Mouse (Mus musculus) adrenal gland, adult 2 months (tissue): ENCODE data around the gene Pnpo. TPM values are rescaled to one million over a fixed set of nuclear protein-coding genes. Genes with fewer than 3 reads are reported as not detected.

ENCODE experiments used
- DNase-seq: peaks from one replicate; pipeline ENCODE4 v3.0.0; 2021
- polyA plus RNA-seq: library from polyadenylated mRNA; depleted of rRNA; stranded (reverse); fragments of >200 nt; gene quantifications from 2 replicates; pipeline ENCODE4 v1.2.3, GENCODE M21; 2012
- total RNA-seq, 2 experiments: library from RNA; stranded (reverse); gene quantifications; 2 replicates each; pipeline ENCODE4 v1.2.3; 2021

The Pnpo gene
- total and polyA plus RNA-seq, 3 experiments: 29.3 to 52.9 (median 37.4) TPM

DNA sequence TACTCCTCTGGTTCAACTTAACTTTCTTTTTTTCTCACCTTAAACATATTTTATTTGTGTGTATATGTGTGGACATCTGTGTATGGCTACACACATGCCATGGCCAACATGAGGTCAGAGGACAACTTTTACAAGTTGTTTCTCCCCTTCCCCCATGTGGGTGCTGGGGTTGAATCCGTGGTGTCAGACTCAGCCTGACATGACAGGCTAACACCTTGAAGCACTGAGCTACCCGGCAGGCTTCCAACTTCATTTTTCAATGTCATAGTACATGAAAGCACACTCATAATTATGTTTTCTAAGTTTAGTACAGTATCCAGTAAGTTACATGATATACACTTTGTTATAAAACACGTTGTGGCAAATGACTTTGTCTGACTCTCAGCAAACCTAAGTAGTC is 26.6 kb upstream of the Pnpo start:
- DNase-seq: no peak

DNA sequence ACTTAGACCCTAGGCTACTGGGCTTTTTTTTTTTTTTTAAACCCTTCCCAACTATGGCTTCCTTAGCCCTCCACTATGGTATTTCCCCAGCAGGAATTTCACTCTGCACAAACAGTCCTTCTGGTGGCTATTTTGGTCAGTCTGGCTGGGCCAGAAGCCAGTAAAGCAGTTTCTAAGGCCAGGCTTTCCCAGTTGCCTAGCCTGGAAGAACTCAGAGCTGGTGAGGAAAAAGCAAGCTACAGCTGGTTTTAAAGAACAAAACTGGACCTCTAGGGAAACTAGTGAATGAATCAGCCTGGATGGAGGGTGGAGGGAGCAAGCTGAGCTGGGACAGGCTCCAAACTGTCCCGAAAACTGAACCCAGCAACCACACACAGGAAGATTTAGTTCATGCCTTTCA is 26.0 kb upstream of the Pnpo start:
- peak; percentile 56 for DNase-seq

DNA sequence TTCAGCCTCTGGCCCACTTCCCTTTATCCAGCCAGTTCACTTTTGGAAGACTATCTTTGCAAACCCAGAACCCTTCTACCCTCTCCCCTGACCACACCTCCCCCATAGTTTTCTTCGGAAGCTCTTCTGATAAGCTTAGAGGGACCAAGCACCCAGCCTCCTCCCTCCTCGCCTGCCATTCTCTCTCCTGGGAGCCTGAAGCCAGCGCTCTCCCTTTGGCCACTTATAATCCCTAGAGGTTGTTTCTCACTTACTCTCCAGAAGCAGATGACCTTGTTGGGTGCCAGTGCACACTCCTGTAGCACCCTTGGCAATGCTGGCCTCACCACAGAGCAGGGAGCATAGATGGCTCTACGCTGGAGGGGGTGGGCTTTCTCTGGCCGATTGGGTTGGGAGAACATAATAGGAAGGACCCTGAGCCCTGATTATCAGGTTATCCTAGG is 25.5 kb upstream of the Pnpo start:
- no peak for DNase-seq

DNA sequence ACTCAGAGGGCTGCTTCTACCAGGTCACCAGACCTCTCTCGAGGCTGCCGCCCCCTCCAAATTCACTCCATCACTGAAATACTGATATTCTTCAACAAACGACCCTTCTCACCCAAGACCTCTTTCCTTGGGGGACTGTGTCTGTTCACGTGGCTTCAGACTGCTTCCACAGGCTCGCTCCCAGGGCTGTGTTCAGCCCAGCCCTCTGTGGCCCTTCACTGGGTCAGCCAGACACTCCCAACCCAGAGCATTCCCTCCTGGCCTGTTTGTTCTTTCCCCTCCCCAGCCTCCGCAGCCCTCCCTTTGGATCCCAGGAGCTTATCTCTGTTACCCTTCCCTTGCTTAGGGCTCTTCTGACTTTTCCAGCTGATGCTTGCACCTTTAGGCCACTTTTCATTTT is 24.7 kb upstream of the Pnpo start:
- DNase-seq: no peak

DNA sequence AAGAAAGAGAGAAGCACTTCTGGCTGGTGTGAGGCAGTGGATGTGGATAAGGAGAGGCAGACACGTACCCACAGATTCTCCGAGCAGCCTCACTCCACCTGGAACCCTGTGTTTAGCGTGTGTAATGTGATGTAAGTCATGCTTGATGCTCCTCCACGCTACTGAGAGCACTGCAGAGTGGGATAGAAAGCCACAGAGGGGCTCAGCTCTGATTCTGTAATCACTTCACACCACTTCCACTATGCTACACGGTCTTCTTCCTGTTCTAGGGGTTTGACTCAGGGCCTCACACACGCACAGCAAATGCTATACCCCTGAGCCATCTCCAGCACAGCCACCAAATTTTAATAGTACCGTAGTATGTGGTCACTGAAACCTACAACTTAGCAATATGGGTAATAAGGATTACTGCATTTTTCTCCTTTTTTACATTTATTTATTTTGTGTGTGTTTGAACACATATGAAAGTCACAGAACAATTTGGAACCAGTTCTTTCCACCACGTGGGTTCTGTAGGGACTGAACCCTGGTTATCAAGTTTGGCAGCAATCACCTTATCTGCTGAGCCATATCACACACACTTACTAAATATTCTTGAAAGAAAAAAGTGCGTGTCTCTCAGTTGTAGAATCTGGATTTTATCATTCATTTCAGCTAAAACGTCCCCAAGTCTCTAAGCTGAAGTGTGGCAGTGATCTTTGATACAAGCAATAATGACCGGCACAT is 23.9 kb upstream of the Pnpo start:
- DNase-seq: no peak

DNA sequence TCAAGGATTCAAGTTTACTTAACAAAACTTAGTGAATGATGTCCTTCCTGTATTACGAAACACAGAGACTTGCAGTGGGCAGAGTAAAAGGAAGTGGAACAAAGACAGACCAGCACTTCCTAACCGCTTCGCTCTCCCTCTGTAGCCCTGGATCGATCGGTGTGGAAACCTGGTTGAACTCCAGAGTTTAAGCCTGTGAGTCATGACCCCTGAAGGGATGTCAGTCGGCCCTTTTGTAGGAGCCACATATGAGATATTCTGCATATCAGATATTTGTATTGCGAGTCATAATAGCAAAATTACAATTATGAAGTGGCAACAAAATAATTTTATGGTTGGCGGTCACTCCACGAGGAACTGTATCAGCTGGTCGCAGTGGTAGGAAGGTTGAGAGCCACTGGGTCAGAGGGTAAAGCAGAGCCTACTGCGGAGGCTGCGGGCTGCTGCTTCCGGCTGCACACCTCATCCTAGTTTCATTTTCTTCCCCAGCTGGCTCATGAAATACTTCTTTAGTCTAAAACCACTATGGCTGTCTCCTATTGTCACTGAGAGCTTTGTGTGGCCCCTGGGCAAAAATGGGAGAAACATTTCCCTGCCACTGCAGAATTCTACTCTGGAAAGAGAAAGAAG is 23.2 kb upstream of the Pnpo start:
- DNase-seq: peak; percentile 35

DNA sequence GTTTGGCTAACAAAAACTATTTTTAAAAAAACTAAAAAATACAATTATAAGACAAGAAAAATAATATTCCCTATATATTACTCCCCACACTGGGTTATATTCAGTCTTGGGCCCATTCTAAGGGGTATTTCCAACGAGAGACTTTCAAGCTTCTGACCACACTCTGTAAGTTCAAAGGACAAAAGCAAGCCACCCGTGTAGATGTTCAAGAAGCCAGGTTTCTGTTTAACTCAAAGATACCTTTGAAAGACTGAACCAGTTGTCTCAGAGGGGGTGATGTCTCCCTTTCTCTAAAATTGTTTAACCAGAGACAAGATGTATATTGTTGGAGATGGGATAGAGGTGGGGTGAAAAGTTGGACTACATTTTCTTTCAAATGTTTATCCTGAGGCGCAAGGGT is 22.4 kb upstream of the Pnpo start:
- DNase-seq: no peak

DNA sequence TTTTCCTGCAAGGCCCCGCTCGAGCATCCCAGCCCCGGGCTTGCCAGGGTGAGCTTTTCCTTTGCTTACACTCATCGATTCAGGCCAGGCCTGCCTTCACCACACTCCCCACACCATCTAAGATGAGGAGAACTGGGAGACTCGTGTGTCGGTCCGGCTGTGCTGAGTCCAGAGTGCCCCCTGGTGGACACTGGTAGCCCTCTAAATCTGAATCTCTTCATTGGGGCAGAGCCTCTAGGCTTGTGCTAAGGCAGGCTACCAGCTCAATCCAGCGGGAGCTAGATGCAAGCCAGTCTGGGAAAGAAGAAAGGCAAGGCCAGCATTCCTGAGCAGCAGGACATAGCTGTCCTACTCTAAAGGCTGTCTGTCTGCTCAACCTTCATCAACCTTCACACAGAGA is 19.8 kb upstream of the Pnpo start:
- peak; percentile 90 for DNase-seq

DNA sequence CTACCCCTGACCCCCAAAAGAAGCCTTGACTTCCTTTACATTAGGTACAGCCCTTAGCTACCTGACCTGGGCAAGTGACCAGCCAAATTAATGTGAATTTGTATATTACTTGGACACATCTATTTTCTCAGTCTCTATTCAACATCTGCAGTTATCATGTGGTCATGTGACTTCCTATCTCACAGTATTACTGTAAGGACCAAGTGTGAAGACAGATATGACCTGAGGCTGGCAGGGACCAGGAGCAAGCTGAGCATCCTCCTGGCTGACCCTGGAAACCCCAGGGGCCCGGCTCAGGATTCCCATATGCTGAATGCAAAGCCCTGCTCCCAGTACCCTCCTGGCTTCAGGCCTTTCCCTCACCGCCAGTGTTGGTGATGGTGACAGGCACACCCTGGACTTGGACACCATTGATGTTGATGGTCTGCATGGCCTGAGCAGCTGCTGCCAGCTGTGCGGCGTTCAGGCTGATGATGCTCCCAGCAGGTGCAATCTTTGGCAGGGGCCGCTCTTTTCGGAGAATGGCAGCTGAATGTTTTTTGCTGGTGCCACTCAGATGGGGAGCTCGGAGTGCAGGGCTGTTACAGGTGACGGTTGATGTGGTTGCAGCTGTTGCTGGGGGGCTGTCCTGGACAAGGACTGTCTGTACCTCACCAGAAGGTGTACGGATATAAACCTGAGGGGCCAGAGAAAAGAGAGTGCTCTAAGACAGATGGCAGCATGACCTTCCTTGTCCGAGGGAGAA is 13.4 kb upstream of the Pnpo start:
- no peak for DNase-seq

DNA sequence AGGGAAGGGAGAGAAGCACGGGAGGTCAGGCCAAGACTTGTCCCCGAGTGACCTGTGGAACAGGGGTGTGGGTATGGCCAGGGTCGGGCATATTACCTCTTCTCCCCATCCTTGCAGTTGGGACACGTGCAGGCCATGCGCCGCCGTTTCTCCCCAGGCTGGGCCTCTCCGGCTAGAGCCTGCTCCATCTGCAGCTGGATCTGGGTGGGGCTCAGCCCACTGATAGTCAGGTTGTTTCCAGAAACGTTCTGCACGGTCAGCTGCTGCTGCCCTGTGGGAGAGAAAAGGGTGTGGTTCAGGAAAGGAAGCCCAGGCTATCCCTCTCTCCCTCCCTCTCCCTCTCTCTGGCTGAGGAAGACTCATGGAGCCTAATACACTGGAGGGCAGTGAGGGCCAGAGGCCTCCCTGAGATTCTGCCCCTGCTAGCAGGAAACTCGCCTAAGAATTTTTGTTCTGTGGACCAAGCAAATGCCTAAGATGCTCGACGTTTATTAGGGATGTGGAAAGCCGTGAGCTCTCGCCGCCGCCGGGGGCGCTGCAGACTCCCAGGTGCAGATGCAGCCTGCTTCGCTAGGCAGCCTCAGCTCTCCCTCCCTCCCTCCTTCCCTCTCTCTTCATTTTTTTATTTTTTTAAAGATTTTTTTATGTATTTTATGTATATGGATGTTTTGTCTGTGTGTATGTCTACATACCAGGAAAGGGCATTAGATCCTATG is 12.4 kb upstream of the Pnpo start:
- no peak for DNase-seq

DNA sequence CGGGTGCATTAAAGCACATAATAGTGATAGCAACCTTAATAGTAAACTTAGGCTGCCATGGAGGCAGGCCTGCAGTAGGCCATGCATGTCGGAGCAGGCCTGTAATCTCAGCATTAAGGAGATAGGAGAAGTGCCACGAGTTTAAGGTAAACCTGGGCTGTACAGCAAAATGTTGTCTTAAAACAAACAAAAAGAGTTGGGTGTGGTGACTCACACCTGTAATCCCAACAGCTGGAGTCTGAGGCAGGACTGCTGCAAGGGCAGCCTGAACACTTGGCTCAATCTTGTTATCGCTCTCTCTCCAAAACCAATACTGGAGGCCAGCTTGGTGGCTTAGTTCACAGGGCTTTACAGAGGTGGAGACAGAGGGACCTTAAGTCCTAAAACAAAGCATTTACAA is 11.3 kb upstream of the Pnpo start:
- DNase-seq: no peak

DNA sequence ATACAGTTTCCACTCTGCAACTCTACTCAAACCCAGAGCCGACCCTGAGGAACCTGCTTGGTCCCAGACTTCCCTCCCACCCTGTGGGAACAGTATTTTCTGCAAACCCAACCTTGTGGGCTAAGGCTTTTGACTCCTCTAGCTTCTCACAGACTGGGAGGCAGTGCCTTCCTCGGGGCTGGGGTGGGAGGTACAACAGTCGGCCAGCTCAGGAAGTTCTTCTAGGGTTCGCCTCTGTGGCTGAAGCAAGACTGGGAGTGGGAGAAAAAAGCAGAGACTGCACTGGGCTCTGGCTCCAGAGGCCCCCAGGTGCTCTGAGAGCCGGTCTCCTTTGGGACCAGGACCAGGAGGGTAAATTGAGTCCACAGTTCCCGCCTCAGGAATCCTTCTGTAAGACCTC is 9.1 kb upstream of the Pnpo start:
- no peak for DNase-seq

DNA sequence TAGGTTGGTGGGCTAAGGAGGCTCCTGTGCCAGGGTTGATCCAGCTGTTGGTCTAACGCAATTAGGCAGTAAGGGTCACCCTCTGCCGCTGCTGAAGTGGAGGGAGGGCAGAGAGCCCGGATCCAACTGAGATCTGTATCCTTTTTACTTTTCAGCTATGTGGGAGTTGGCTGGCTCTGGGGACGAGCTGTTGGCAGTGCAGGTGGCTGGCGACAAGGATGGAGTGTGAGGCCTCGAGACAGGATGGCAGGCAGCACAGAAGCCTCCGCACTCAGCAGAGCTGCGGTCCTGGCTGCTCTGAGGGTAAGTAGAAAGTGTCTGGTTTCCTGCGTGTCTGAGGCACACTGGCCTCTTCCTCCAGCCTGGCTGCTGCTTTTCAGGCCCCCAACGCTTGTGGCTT is 8.6 kb upstream of the Pnpo start:
- DNase-seq: no peak

DNA sequence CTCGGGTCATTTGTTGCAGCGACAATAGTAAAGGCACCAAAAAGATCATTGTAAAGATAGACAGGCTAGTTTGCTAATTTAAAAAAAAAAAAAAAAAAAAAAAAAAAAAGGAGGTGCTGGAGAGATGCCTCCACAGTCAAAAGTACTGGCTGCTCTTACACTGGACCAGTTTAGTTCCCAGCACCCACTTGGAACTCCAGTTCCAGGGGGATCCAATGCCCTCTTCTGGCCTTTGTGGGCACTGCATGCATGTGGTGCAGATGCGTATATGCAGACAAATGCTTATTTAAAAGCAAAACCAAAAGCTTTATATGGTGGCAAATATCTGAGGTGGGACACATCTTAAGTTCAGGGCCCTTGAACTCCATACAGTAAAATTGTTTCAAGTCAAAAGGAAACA is 7.0 kb upstream of the Pnpo start:
- DNase-seq: no peak

DNA sequence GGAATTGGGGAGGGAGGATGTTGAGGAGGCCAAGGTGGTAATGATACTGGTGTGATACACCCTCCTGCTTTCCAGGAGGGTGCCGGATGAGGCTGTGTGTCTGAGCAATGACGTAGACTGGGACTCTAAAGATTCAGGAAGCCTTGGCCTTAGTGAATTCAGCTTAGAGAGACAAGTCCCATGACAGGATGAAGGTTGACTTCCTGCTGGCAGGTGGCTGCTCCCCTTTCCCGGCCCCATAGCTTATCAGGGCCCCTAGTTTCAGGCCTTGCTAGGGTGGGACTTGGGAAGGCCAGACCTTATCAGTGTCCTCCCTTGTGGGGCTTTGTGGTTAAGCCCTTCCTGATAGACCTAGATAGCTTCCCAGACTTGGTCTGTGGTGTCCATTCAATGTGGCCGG is 4.1 kb upstream of the Pnpo start:
- no peak for DNase-seq

DNA sequence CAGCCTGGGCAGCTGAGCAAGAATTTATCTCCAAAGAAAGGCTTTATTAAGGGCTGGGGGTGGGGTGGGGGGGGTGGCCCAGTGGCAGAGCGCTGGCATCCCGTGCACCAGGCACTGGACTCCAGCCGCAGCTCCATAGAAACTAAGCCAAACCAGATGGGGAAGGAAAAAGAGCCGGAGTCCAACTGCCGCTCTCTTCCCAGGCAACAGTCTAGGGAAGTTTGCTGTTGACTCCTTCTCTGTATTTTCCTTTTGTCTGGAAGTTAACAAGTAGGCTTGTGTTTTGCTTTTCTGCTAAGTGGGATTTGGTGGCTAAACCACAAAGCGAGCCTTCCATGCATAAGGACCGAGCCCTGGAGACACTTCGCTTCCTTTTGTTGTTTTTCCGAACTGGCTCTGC is 2.7 kb upstream of the Pnpo start:
- no peak for DNase-seq

DNA sequence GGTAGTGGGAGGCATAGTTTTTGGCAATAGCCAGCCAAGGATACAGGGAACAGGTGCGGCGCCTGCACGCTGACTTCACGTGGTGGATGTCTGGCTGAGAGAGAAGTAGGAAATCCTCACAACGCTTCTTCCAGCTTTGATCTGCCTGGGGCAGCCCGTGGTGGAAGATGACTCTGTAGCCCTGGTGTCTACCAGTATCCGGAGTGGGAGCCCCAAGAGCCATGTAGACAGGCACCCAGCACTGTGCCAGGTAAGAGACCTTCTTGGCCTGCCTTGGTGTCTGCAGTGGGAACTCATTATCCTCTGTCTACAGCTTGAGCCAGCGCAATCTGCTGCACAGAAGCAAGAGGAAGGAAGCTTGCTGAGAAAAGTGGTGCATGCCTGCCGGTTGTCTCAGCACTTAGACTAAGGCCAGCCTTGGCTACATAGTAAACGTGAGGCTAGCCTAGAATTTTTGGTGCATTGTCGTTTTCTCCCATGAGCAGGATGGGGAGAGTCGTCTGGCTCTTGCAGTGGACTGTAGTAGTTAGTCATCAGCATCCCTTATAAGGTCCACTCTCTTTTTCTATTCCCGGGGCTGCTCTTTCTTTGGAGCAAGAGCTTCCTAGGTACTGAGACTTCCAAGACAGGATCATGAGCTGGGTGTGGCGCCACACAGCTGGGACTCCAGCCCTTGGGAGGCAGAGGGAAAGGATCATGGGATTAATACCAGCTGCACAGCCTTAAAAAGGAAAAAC is 1.2 kb upstream of the Pnpo start:
- no peak for DNase-seq

DNA sequence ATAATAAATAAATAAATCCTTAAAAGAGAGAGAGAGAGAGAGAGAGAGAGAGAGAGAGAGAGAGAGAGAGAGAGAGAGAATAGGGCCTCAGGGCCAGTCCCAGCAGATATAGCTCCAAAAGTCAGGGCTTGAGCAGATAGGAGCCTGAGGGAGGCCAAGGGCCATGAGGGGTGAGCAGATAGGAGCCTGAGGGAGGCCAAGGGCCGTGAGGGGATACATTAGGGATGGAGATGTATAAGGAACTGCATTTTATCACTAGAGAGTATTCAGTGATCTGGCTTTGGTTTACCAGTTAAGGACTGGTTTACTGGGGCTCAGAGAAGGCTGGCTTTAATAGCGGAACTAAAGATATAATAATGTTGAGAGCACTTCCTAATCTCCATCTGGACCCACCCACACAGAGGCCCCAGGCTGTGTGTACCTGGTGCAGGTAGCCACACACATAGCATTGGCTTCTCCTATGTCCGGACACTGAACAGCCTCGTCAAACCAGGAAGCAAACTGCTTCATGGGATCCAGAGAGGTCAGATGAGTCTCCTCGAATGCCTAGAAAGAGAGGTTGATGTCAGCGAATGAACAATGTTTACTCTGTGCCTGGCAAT is 1.7 kb downstream of the Pnpo start:
- no peak for DNase-seq

DNA sequence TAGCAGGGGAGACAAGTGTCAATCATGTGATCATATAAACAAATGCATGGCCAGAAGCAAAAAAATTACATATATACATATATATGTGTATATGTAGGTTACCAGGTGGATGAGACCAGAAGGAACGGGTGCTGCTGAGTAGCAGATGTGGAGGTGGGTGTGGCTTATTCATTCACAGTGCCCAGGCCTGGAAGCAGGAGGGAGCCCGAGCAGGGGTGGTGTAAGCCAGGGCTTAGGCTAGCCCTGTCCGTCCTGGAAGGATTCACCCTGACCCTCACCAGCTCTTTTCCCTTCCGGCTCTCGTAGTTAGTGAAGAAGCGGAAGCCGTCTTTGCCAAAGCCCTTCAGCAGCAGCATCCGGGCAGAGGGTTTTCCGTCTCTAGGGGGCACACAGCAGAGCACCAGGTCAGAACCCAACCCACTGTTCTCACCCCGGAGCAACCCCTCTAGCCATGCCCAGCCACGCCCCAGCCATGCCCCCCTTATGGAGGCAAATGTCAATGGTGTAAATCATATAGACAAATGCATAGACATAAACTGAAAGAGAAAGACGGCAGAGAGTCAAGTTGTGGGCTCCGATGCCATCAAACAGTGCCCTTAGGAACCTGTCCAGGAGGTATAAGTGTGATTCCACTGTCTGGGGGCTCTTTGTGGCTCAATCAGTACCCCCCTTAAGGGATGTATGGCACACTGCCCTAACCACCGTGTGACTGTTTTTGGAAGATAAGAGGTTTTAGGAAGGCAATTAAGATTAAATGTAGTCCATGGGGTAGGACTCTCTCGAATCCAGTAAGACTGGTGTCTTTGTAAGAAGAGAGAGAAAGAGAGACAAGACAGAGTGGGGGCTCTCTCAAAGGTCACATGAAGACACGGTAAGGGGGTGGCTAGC is 3.0 kb downstream of the Pnpo start:
- no peak for DNase-seq

DNA sequence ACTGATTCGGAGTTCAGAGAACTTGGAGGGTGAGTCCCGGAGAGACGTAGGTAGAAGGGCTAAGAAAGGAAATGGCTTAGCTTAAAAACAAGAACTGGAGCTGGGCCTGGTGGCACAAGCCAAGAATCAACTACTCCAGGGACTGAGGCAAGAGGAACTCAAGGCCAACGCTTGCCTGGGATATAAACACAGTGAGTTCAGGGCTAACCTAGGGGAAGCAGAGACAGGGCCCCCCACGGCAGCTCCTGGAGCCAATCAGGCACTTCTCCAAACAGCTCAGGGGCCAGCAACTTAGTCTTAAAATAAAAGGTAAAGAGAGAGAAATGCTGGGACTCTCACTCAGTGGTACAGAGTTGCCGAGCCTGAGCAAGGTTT is 5.4 kb downstream of the Pnpo start:
- no peak for DNase-seq
